Mouse (Mus musculus): ENCODE data around the gene Tcerg1l.
A peak's percentile ranks its signal among the peaks of the same experiment; 100 is the strongest.

Gene Tcerg1l

DNA sequence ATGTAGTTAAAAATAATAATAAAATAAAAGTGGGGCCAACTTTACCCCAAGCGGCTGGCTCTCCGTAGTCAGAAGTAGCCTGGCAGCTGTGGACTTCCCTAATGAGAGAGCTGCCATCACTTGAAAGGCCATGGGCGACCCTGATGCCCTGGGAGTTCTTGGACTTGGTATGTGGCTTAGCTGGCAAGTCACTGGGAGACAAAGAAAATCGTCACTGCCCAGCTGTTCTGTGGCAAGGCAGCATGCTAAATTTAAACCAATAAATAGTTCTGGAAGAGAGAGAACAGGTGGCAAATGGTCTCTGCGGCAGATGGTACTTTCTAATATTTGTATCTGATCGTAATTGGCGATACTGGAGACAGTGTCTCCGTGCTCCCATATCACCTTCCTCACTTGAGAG is 40.1 kb downstream of the Tcerg1l start:
- no peak for DNase-seq (ENCODE audit: low spot score)

- peak; percentile 59 for DNase-seq (ENCODE audit: low spot score)
Observed at GRCm38 (mm10) chr7:138356655-138357449, 40.7 kb downstream of the Tcerg1l start.

DNA sequence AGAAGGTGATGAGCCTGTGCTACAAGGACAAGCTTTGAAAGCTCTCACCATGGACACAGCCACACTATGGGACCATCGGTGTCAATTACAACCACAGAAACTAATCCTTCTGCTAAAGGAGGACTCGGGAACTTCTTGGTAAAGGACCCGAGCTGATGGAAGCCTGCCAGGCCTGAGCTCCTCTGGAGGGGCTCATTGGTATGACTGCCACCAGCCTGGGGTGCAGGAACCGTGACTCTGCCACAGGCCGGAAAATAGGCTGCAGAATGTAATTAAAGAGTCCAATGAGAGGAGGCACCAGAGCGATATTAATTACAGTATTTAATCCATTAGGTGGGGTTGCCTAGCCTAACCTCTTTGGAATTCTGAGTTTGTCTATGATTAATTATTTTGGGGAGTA is 52.1 kb downstream of the Tcerg1l start:
- no peak for DNase-seq (ENCODE audit: low spot score)

DNA sequence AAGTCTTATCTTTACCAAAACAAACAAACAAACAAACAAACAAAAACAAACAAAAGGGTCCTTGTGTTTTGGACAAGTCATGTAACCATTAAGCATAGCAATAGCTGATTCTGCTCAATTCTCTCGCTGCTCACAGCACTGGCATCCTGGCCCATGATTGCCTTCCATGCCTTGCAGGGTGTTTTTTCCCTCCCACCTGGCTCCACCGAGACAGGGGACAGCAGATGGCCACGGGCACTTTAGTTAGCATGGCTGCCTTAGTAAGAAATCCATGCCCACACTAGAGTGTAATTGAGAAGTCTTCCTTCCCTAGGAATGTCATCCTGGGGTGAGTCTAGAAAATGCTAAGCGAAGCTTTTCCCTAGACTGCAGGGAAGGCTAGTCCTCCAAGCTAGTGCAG is 59.1 kb downstream of the Tcerg1l start:
- DNase-seq (ENCODE audit: low spot score): no peak

- peak; percentile 55 for DNase-seq (ENCODE audit: low spot score)
Observed at GRCm38 (mm10) chr7:138337946-138338345, 59.6 kb downstream of the Tcerg1l start.

- DNase-seq (ENCODE audit: low spot score): no peak
Observed at GRCm38 (mm10) chr7:138332504-138333168, 64.9 kb downstream of the Tcerg1l start.

DNA sequence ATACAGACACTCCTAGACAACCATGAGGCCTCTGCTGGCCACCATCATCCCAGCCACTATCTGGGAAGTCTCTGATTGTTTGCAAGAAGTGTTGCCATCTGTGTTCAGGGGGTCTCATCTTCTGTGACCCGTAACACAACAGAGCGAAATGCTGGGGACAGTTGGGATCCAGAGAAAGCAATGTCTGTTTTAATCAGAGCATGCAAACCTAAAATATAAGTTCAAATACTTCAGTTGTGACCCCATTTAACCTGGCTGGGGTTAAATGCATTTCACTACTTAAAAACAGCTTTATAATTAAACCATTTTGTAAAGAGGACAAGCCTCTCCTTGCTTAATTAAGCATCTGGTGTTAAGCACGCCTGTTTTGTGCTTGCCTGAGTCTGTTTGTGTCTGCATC is 66.3 kb downstream of the Tcerg1l start:
- DNase-seq (ENCODE audit: low spot score): no peak

- no peak for DNase-seq (ENCODE audit: low spot score)
Observed at GRCm38 (mm10) chr7:138328637-138329036, 68.9 kb downstream of the Tcerg1l start.

DNA sequence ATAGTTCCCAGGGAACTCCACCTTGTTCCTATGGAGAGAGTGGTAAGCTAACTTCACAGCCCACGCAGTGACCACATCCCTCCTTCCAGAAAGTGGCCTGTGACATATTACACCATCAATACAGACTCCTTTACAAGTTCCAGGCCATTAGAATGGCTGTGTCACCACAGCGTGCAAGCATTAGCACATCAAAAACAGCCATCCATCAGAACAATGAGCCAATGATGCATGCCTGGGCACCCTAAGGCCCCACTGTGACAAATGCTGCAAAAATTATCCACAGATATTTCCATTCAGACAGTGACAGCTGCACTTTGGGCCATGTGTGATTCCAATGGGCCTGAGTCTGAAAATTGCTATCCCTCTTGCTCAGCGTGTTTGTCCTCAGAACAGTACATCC is 70.8 kb downstream of the Tcerg1l start:
- peak; percentile 13 for DNase-seq (ENCODE audit: low spot score)

DNA sequence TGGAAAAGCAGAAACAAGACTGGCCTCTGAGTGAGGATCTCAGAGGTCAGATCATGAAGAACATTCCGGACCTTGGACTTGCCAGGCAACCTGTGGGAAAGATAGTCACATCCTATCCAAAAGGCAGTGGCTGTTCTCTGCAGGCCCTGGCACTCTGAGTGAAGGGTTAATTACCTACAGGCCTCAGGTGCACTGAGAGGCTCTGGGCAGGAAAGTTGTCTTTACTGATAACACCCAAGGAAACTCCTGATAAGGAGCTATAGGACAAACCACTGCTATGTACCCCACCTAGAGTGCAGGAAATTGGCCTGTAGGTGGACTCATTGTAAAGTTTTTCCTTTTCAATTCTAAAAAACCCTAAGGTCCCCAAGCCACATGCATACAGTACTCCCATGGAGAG is 83.8 kb downstream of the Tcerg1l start:
- no peak for DNase-seq (ENCODE audit: low spot score)

GRCm38 (mm10) chr7:138306126-138306525 is 91.4 kb downstream of the Tcerg1l start:
- DNase-seq (ENCODE audit: low spot score): no peak

DNA sequence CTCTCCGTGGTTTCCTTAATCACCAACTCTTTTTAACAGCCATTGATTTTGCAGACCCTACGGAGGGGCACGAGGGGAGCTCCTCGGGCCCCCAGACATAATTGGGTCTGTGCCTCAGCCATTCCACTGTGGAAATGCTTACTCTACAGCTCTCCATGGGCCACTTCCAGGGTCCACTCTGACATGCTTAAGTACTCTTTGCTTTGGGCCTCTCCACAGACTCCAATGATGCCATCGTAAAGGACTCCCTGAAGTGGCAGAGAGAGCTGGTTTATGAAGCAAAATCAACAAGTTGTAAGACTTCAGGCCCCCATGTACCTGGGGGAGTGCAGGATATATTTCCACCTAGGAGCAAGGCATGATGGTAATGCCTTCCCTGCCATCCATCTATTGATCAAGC is 112.7 kb downstream of the Tcerg1l start:
- no peak for DNase-seq (ENCODE audit: low spot score)

DNA sequence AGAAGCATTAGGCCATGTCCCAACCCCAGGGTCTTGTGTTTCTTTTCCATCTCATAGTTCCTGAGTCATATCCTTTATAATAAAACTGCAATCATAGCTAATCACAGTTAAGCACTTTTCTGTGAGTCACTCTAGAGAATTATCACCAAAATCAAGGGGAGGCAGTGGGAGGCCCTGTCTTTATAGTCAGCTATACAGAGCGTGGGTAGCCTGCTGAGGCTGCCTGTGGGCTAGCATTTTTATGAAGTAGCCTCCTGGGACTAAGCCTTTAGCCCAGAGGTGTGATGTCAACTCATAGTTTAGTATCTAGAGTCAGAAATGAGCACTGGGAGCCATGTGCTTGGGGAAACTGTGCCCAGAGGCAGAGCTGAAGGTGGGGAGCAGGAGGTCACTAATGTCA is 122.3 kb downstream of the Tcerg1l start:
- DNase-seq (ENCODE audit: low spot score): no peak

DNA sequence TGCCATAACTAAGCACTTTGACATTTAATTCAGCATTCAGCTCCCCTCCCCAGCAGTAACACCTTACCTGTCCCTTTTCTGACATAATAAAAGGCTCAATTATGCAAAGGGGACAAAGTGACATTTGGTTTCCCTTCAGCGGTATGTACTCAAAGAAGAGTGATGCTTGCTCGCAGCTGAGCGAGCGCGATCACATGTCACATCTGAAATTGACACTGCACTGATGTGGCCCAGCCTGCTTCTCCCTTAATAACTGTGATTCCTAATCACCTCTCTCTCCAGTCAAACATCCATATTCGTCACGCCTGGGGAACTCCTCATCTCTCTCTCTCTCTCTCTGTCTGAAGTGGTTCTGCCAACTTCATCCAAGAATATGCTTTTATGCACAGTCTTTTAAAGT is 126.2 kb downstream of the Tcerg1l start:
- DNase-seq (ENCODE audit: low spot score): no peak

GRCm38 (mm10) chr7:138269386-138269785 is 128.1 kb downstream of the Tcerg1l start:
- no peak for DNase-seq (ENCODE audit: low spot score)

DNA sequence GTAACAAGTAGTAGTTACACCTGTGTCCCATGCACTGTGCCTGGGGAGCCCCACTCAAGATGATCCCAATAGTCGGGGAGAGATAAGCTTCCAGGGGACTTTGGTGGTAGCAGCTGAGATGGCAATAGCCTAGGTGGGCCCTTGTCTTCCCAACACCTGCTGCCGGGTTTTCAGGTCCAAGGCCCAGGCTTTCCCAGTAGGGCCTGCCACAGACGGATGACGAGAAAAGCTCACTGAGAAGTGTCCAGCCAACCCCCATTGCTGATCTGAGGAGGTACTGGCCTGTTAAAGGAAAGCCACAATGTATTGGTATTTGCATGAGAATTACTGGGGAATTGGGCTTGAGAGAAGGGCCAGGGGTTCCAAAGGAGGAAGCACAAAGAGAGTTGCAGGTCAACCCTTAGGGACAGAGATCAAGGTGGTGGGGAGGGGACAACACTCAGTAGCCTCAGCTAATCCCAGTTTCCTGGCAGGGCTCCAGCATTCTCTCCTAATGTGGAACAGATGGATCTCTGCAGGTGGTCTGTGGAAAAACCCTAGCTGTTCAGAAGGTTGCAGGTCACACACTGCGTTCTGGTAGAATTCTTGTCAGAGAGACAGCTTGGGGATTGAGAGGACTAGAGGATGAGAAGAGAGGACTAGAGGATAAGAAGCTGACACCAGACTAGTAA is 129.4 kb downstream of the Tcerg1l start:
- DNase-seq (ENCODE audit: low spot score): peak; percentile 54

- DNase-seq (ENCODE audit: low spot score): no peak
Observed at GRCm38 (mm10) chr7:138248612-138249011, 148.9 kb downstream of the Tcerg1l start.

GRCm38 (mm10) chr7:138248176-138248575 is 149.4 kb downstream of the Tcerg1l start:
- peak; percentile 23 for DNase-seq (ENCODE audit: low spot score)

DNA sequence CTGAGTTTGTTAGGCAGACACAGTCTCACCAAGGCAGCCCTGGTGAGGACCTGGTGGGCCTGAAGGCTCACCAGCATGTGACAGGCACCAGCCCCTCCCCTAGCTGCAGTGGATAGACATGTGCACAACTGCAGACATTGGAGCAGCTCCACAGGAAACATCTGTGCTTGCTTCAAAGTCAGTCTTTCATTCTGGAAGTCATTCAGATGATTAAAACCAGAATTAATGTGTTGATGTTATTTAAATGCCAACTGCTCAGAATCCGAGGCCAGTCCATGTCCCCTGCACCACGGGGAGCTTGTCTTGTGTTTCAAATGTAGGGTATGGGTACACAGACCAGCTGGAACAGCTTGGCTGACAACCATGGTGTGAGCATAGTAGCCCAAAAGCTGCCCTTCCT is 150.8 kb downstream of the Tcerg1l start:
- DNase-seq (ENCODE audit: low spot score): no peak

- DNase-seq (ENCODE audit: low spot score): no peak
Observed at GRCm38 (mm10) chr7:138242229-138242628, 155.3 kb downstream of the Tcerg1l start.

DNA sequence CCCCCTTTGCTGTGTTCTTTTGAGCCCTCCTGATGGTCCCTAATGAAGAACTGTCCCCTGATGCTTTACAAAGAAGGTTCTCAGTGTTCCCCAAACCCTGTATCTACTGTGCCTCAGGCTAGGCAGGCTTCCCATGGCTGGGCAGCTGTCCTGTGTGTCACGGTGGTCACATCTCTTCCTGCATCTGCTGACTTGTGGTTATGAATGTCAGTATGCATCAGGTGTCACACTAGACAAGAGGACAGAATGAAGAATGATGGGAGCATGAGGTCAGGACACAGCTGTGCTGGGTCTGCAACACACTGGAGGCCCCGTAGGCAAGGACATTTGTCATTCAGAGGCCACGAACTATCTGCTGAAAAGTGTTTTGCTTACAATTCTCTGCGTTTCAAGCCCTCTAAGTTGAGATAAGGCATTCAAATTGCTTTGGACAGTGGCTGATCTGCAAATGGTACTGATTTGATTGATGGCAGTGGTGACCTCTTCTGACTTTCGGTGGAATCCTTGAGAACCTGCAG is 159.8 kb downstream of the Tcerg1l start:
- DNase-seq (ENCODE audit: low spot score): no peak

- DNase-seq (ENCODE audit: low spot score): no peak
Observed at GRCm38 (mm10) chr7:138224252-138224651, 173.3 kb downstream of the Tcerg1l start.

DNA sequence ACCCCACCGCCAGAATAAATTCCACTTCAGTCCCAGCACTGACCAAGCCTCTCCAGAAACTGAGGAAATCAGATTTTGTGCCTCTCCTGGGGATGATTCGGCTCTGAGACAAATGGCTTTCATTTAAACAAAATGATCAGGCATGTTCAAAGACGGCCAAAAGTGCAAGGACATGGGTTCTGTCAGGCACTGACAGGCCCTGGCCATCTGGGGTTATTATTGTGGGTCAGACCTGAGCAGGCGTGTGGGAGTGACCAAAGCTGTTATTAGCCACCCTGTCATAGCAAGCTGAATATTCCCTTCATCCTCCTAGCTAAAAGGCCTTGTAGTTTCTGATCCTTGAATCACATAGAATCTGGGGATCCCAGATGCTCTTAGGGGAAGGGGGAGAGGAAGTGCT is 174.6 kb downstream of the Tcerg1l start:
- DNase-seq (ENCODE audit: low spot score): no peak

All from embryo, embryonic 10.5 days (tissue).